Mouse (Mus musculus): ENCODE results near the gene Tet2.

Gene Tet2

GRCm38 (mm10) chr3:133544551-133545303 lies at the start of gene Tet2:
Tet2 (minus strand) TSS chr3:133545139.
- in situ Hi-C loops (cut with MboI; ENCODE audit: unreplicated experiment in 2 of 2), result loop anchor here (5.0 to 25.0 kb wide), 5 partner anchors 210 to 1668 kb away; partner anchors contain the start of genes Cenpe (in 2 of the 2), Gstcd (in 2 of the 2), Ints12 (in 2 of the 2) and Ppa2 (in 1 of the 2)

GRCm38 (mm10) chr3:133592995-133593394 lies 48.1 kb upstream of the Tet2 start:
- in situ Hi-C loops (cut with MboI; ENCODE audit: unreplicated experiment in 2 of 2), result loop anchor here in 1 of 2 experiments (25.0 kb wide), 1 partner anchor 1594 kb away; no protein-coding TSS in a partner anchor

- in situ Hi-C loops (cut with MboI; ENCODE audit: unreplicated experiment in 2 of 2), result loop anchor here in 1 of 2 experiments (25.0 kb wide), 1 partner anchor 1597 kb away; no protein-coding TSS in a partner anchor
Observed at GRCm38 (mm10) chr3:133590506-133591152, 45.7 kb upstream of the Tet2 start.

GRCm38 (mm10) chr3:133585010-133585409 lies 40.1 kb upstream of the Tet2 start:
- in situ Hi-C loops (cut with MboI; ENCODE audit: unreplicated experiment in 2 of 2), result loop anchor here (10.0 to 25.0 kb wide), 2 partner anchors 250 to 1602 kb away; no protein-coding TSS in a partner anchor

GRCm38 (mm10) chr3:133583411-133584025 lies 38.6 kb upstream of the Tet2 start:
- in situ Hi-C loops (cut with MboI; ENCODE audit: unreplicated experiment in 2 of 2), result loop anchor here (10.0 to 25.0 kb wide), 2 partner anchors 249 to 1604 kb away; no protein-coding TSS in a partner anchor

GRCm38 (mm10) chr3:133582969-133583368 lies 38.0 kb upstream of the Tet2 start:
- in situ Hi-C loops (cut with MboI; ENCODE audit: unreplicated experiment in 2 of 2), result loop anchor here (10.0 to 25.0 kb wide), 2 partner anchors 248 to 1604 kb away; no protein-coding TSS in a partner anchor

GRCm38 (mm10) chr3:133582096-133582495 lies 37.2 kb upstream of the Tet2 start:
- in situ Hi-C loops (cut with MboI; ENCODE audit: unreplicated experiment in 2 of 2), result loop anchor here (10.0 to 25.0 kb wide), 2 partner anchors 247 to 1605 kb away; no protein-coding TSS in a partner anchor

GRCm38 (mm10) chr3:133581541-133581940 lies 36.6 kb upstream of the Tet2 start:
- in situ Hi-C loops (cut with MboI; ENCODE audit: unreplicated experiment in 2 of 2), result loop anchor here (10.0 to 25.0 kb wide), 2 partner anchors 247 to 1606 kb away; no protein-coding TSS in a partner anchor

- in situ Hi-C loops (cut with MboI; ENCODE audit: unreplicated experiment in 2 of 2), result loop anchor here (10.0 to 25.0 kb wide), 2 partner anchors 245 to 1608 kb away; no protein-coding TSS in a partner anchor
Observed at GRCm38 (mm10) chr3:133579671-133580070, 34.7 kb upstream of the Tet2 start.

GRCm38 (mm10) chr3:133579140-133579539 lies 34.2 kb upstream of the Tet2 start:
- in situ Hi-C loops (cut with MboI; ENCODE audit: unreplicated experiment in 2 of 2), result loop anchor here in 1 of 2 experiments (25.0 kb wide), 1 partner anchor 1608 kb away; no protein-coding TSS in a partner anchor

GRCm38 (mm10) chr3:133574969-133575368 lies 30.0 kb upstream of the Tet2 start:
- in situ Hi-C loops (cut with MboI; ENCODE audit: unreplicated experiment in 2 of 2), result loop anchor here in 1 of 2 experiments (25.0 kb wide), 1 partner anchor 1612 kb away; no protein-coding TSS in a partner anchor

- in situ Hi-C loops (cut with MboI; ENCODE audit: unreplicated experiment in 2 of 2), result no loop called here
Observed at GRCm38 (mm10) chr3:133571961-133572360, 27.0 kb upstream of the Tet2 start.

- in situ Hi-C loops (cut with MboI; ENCODE audit: unreplicated experiment in 2 of 2), result no loop called here
Observed at GRCm38 (mm10) chr3:133563503-133564205, 18.7 kb upstream of the Tet2 start.

GRCm38 (mm10) chr3:133559413-133560114 lies 14.6 kb upstream of the Tet2 start:
- in situ Hi-C loops (cut with MboI; ENCODE audit: unreplicated experiment in 2 of 2), result no loop called here

GRCm38 (mm10) chr3:133557602-133558001 lies 12.7 kb upstream of the Tet2 start:
- in situ Hi-C loops (cut with MboI; ENCODE audit: unreplicated experiment in 2 of 2), result no loop called here

- in situ Hi-C loops (cut with MboI; ENCODE audit: unreplicated experiment in 2 of 2), result no loop called here
Observed at GRCm38 (mm10) chr3:133557154-133557553, 12.2 kb upstream of the Tet2 start.

- in situ Hi-C loops (cut with MboI; ENCODE audit: unreplicated experiment in 2 of 2), result no loop called here
Observed at GRCm38 (mm10) chr3:133555378-133555777, 10.4 kb upstream of the Tet2 start.

GRCm38 (mm10) chr3:133554552-133555067 lies 9.7 kb upstream of the Tet2 start:
- in situ Hi-C loops (cut with MboI; ENCODE audit: unreplicated experiment in 2 of 2), result no loop called here

- in situ Hi-C loops (cut with MboI; ENCODE audit: unreplicated experiment in 2 of 2), result no loop called here
Observed at GRCm38 (mm10) chr3:133554092-133554491, 9.2 kb upstream of the Tet2 start.
